Mouse (Mus musculus): ENCODE results near the gene Rpl5.

GRCm38 (mm10) chr5:107858963-107859362, 41.3 kb upstream of the Rpl5 start:
- TF ChIP-seq CTCF (IDR thresholded peaks at IDR 0.05; ENCODE audit: control insufficient read depth, insufficient read depth, insufficient read length), result peak; percentile 12
- no peak for TF ChIP-seq MYOD1 (IDR thresholded peaks at IDR 0.05; ENCODE audit: control insufficient read depth, insufficient read length, low read depth)
- TF ChIP-seq CEBPB (IDR thresholded peaks at IDR 0.05; ENCODE audit: low read depth), result no peak
- TF ChIP-seq USF1 (IDR thresholded peaks at IDR 0.05; ENCODE audit: low read depth), result no peak
- no peak for TF ChIP-seq MYOG (IDR thresholded peaks at IDR 0.05; ENCODE audit: control insufficient read depth, extremely low read depth, insufficient read length)
